In the genomic region with DNA sequence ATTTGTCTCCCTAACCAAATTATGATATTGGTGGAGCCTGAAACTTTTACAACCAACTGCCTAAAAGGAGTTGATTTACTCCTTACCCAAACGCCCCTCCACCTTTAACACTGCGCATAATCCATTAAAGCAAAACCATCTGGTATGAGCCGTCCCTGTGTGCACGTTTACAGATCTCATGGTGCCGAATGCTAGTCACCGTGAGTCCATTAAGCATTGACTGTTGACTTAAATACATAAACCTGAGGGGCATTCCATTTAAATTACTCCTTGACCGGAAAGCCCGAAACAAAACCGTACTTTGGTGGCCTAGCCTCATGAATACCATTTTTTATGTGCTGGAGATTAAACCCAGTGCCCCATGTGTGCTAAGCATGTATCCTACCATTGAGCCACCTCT, we compare ENCODE assay signal across 24 mouse cellular contexts. TPM values are rescaled to one million over a fixed set of nuclear protein-coding genes. Genes with fewer than 3 reads are reported as not detected.
DNase-seq lines count a peak whose midpoint lies in the region.
"Had no signal": no experiment of that assay in that cellular context is flagged by ENCODE, and none has a peak within 500 bp of the region (broad histone marks: within the 10 kb centered on the region; RNA-seq: fewer than 3 reads in every experiment).

No protein-coding gene starts in this region.

- no peaks in the 10 kb centered on the region for H3K9me3 ChIP-seq in heart, embryonic 10.5 days
- no peaks in the 10 kb centered on the region for H3K9me3 ChIP-seq in limb, embryonic 10.5 days (replicated peaks)
- H3K9me3 ChIP-seq: embryonic facial prominence, embryonic 13.5 days; forebrain, embryonic 12.5 days; forebrain, embryonic 15.5 days; hindbrain, embryonic 12.5 days; hindbrain, embryonic 15.5 days; intestine, embryonic 15.5 days had no signal

- WGBS in heart, embryonic 10.5 days, result 87% methylated on average over 9 of the region's 9 CpGs
- WGBS in limb, embryonic 10.5 days, result 31% methylated on average over 9 of the region's 9 CpGs

- no peaks in the 10 kb centered on the region for H3K36me3 ChIP-seq in heart, embryonic 10.5 days
- no peaks in the 10 kb centered on the region for H3K36me3 ChIP-seq in limb, embryonic 10.5 days
- H3K36me3 ChIP-seq: embryonic facial prominence, embryonic 13.5 days; forebrain, embryonic 12.5 days; forebrain, embryonic 15.5 days; hindbrain, embryonic 12.5 days; hindbrain, embryonic 15.5 days; intestine, embryonic 15.5 days had no signal

- 0 out of 2 replicates have a peak, but pooled peaks cover 8% of the 10 kb centered on the region for H3K4me1 ChIP-seq in heart, embryonic 10.5 days
- H3K4me1 ChIP-seq in limb, embryonic 10.5 days, result peaks cover 22% of the 10 kb centered on the region
- H3K4me1 ChIP-seq: forebrain, embryonic 12.5 days; forebrain, embryonic 15.5 days; hindbrain, embryonic 15.5 days; intestine, embryonic 15.5 days had no signal

- DNase-seq in embryo, embryonic 10.5 days (ENCODE audit: low spot score), result peak; percentile 21
- no peak for DNase-seq in embryo, embryonic 9.5 days (ENCODE audit: extremely low spot score)
- peak; percentile 77 for DNase-seq in heart, adult 11 months
- DNase-seq in heart, embryonic 10.5 days (ENCODE audit: low spot score), result no peak
- peak; percentile 35 for DNase-seq in limb, embryonic 10.5 days (ENCODE audit: low spot score)
- no peak for DNase-seq in layer of hippocampus, postnatal 25 days (ENCODE audit: extremely low spot score in 1 of 2, low spot score in 1 of 2)
- DNase-seq in gastrocnemius, postnatal 25 days, result no peak
- DNase-seq: adrenal gland, adult 8-10 months; adrenal gland, postnatal 25 days; cerebellum, adult 11-12 months; cerebellum, adult 8-10 months; cerebellum, postnatal 10 days; cerebellum, postnatal 36 days; gastrocnemius, adult 2 months; gastrocnemius, postnatal 14 days; heart, adult 2 months had no signal

- no peak overlapping the region for H3K4me3 ChIP-seq in heart, embryonic 10.5 days
- no peak overlapping the region for H3K4me3 ChIP-seq in limb, embryonic 10.5 days
- H3K4me3 ChIP-seq: embryonic facial prominence, embryonic 13.5 days; erythroblast, embryonic 14.5 days; forebrain, embryonic 12.5 days; forebrain, embryonic 15.5 days; heart, adult 2 months; hindbrain, embryonic 12.5 days; hindbrain, embryonic 15.5 days; intestine, embryonic 15.5 days had no signal

- H3K27me3 ChIP-seq in heart, embryonic 10.5 days (ENCODE audit: insufficient read depth, poor library complexity, severe bottlenecking), result no peaks in the 10 kb centered on the region
- H3K27me3 ChIP-seq in limb, embryonic 10.5 days (ENCODE audit: low read depth, poor library complexity, severe bottlenecking), result 0 out of 2 replicates have a peak, but pooled peaks cover 8% of the 10 kb centered on the region
- H3K27me3 ChIP-seq: embryonic facial prominence, embryonic 13.5 days; forebrain, embryonic 12.5 days; forebrain, embryonic 15.5 days; hindbrain, embryonic 12.5 days; hindbrain, embryonic 15.5 days; intestine, embryonic 15.5 days had no signal

- no peak overlapping the region for H3K27ac ChIP-seq in heart, embryonic 10.5 days
- H3K27ac ChIP-seq in limb, embryonic 10.5 days, result peak overlapping the region; percentile 67; the same call in 1 of the 2 replicates
- H3K27ac ChIP-seq: embryonic facial prominence, embryonic 13.5 days; forebrain, embryonic 12.5 days; forebrain, embryonic 15.5 days; heart, adult 2 months; hindbrain, embryonic 12.5 days; hindbrain, embryonic 15.5 days; intestine, embryonic 15.5 days had no signal

RNA-seq across cellular contexts. Expression of gene Gm37240, which starts 40.0 kb away (rescaled TPM):
- polyA plus RNA-seq in heart, embryonic 10.5 days (2016; fragmentation: Nextera tagmentation; extraction: Ambion mirVana), result 2.7 and 3.0 TPM in 2 replicates
- polyA plus RNA-seq in limb, embryonic 10.5 days (2016; fragmentation: Nextera tagmentation; extraction: Ambion mirVana), result 0.97 and 3.1 TPM in 2 replicates
- total RNA-seq in layer of hippocampus, postnatal 25 days (2021), result 1 to 10 TPM in 1 of 2 experiments, under 1 TPM in 1; 0.92 to 1.4 TPM
- total RNA-seq in gastrocnemius, postnatal 25 days (2021), result 10 to 100 TPM; 35.3 to 39.6 TPM
- total RNA-seq: hematopoietic stem cell, adult 5-6 weeks had no signal
- polyA plus RNA-seq: erythroblast, embryonic 14.5 days had no signal

RNA-seq across cellular contexts. Expression of gene Glt28d2, which starts 40.0 kb away (rescaled TPM):
- polyA plus RNA-seq in heart, embryonic 10.5 days (2016; fragmentation: Nextera tagmentation; extraction: Ambion mirVana), result 0.72 and 0.78 TPM in 2 replicates
- polyA plus RNA-seq in limb, embryonic 10.5 days (2016; fragmentation: Nextera tagmentation; extraction: Ambion mirVana), result 0.18 and 0.85 TPM in 2 replicates
- total RNA-seq in layer of hippocampus, postnatal 25 days (2021), result under 1 TPM; 0.20 to 0.40 TPM
- total RNA-seq in gastrocnemius, postnatal 25 days (2021), result 1 to 10 TPM; 5.5 to 6.7 TPM

RNA-seq across cellular contexts. Expression of gene Sh3d19, which starts 43.6 kb away (rescaled TPM):
- polyA plus RNA-seq in heart, embryonic 10.5 days (2016; fragmentation: Nextera tagmentation; extraction: Ambion mirVana), result 10.4 and 17.7 TPM in 2 replicates
- polyA plus RNA-seq in limb, embryonic 10.5 days (2016; fragmentation: Nextera tagmentation; extraction: Ambion mirVana), result 15.0 and 20.3 TPM in 2 replicates
- 10 to 100 TPM; 22.6 to 26.3 TPM for total RNA-seq in layer of hippocampus, postnatal 25 days (2021)
- total RNA-seq in gastrocnemius, postnatal 25 days (2021), result 10 to 100 TPM; 20.0 to 20.6 TPM

Comparison
In these comparisons a context has a peak if more than half of its experiments do, and no peak if none do; other contexts are left out.
1. DNase-seq: peak in embryo, embryonic 10.5 days (single experiment), heart, adult 11 months (single experiment) and limb, embryonic 10.5 days (single experiment); none in embryo, embryonic 9.5 days (single experiment), heart, embryonic 10.5 days (single experiment), layer of hippocampus, postnatal 25 days (0 of 2) and gastrocnemius, postnatal 25 days (single experiment).
2. RNA of gene Gm37240, which starts 40.0 kb away (total RNA-seq): 35.3 to 39.6 TPM in gastrocnemius, postnatal 25 days; 0.92 to 1.4 TPM in layer of hippocampus, postnatal 25 days; every median in the first group is over 10 times any median in the second.
3. RNA of gene Glt28d2, which starts 40.0 kb away (total RNA-seq): 5.5 to 6.7 TPM in gastrocnemius, postnatal 25 days; 0.20 to 0.40 TPM in layer of hippocampus, postnatal 25 days; every median in the first group is over 4 times any median in the second.